ENCODE assay signal across 7 mouse cellular contexts in the genomic region with DNA sequence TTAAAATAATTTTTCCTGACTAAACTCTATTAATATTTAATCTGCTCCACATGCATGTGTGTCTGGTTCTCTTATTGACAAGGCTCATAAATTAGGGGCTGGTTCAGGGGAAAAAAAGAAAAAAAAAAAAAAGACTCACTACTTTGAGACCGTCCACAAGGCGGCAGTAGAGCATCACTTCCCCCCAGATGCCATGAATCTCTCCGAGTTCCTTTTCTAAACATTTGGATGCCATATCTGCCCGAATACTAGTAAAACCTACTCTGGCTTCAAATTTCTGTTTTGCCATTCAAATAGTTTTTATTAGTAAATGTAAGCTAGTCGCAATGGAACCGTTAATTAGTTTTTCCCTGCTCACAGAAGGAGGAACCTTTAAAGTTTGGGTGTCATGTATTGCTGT.
A peak's percentile ranks its signal among the peaks of the same experiment; 100 is the strongest.
DNase-seq lines count a peak whose midpoint lies in the region; ATAC-seq and TF ChIP-seq lines count a peak whose summit lies in the region.

No protein-coding gene starts in this region.

- H3K27ac ChIP-seq in cerebellum, adult 2 months (ENCODE audit: insufficient read depth, low read length): no peak overlapping the region
- no peak overlapping the region for H3K27ac ChIP-seq in heart, embryonic 16.5 days (ENCODE audit: low read length)

- H3K36me3 ChIP-seq in heart, embryonic 16.5 days (ENCODE audit: control insufficient read depth, insufficient read depth): no peaks in the 10 kb centered on the region

- WGBS in cerebellum, adult 2 months: 7% methylated on average over 6 of the region's 6 CpGs
- WGBS in heart, embryonic 16.5 days: 5% methylated on average over 6 of the region's 6 CpGs

- no peaks in the 10 kb centered on the region for H3K4me1 ChIP-seq in cerebellum, adult 2 months (ENCODE audit: control insufficient read depth, insufficient read depth, low read length)
- H3K4me1 ChIP-seq in heart, embryonic 16.5 days (ENCODE audit: control insufficient read depth, insufficient read depth, low read length): no peaks in the 10 kb centered on the region

- H3K9me3 ChIP-seq in heart, embryonic 16.5 days (replicated peaks; ENCODE audit: control insufficient read depth, low read length): no peaks in the 10 kb centered on the region

- peak overlapping the region; percentile 37; the same call in 1 of the 2 replicates for H3K4me2 ChIP-seq in heart, embryonic 16.5 days (ENCODE audit: low read depth, low read length)

- ATAC-seq in heart, embryonic 16.5 days (replicated peaks; ENCODE audit: extremely low read depth, insufficient read depth, low FRiP score): no peak

- no peaks in the 10 kb centered on the region; the same call in 1 of the 2 replicates for H3K27me3 ChIP-seq in cerebellum, adult 2 months (ENCODE audit: control insufficient read depth, insufficient read depth, low read length)
- H3K27me3 ChIP-seq in heart, embryonic 16.5 days (ENCODE audit: control insufficient read depth, insufficient read depth, low read length): no peaks in the 10 kb centered on the region

- TF ChIP-seq POLR2A in cerebellum, adult 2 months (IDR thresholded peaks at IDR 0.05; ENCODE audit: borderline replicate concordance, insufficient read depth, low read length): no peak

- intact Hi-C loops in left cerebral cortex, postnatal 14 days (cut with DNase I): loop anchor here (2.0 to 10.0 kb wide), 6 partner anchors 390 to 1076 kb away; a partner anchor contains a TSS

- TF ChIP-seq CTCF in cerebellum, adult 2 months (IDR thresholded peaks at IDR 0.05; ENCODE audit: borderline replicate concordance, insufficient read depth, low read depth, low read length): peak; percentile 65; the same call in 1 of the 2 replicates

- no peak overlapping the region for H3K9ac ChIP-seq in heart, embryonic 16.5 days (ENCODE audit: low read length)

- no peak overlapping the region for H3K4me3 ChIP-seq in cerebellum, adult 2 months (replicated peaks; ENCODE audit: insufficient read depth, low read depth, low read length)
- no peak overlapping the region; the same call in 1 of the 2 replicates for H3K4me3 ChIP-seq in heart, embryonic 16.5 days (ENCODE audit: low read length)

- peak; percentile 25 for DNase-seq in left cerebral cortex, adult 11 months (ENCODE audit: low spot score)
- no peak for DNase-seq in left cerebral cortex, adult 8-10 months (ENCODE audit: low spot score in 2 of 2)
- DNase-seq in Muller cell, postnatal 12 days (ENCODE audit: inconsistent ontology term): peak; percentile 51
- DNase-seq in cerebellum, adult 2 months: peak; percentile 19
- DNase-seq in left cerebral cortex, postnatal 14 days (ENCODE audit: low spot score in 2 of 2): peak; percentile 54 to 73
- DNase-seq in retina, embryonic 14.5 days (ENCODE audit: low spot score): peak; percentile 84

Comparison
In these comparisons a context has a peak if more than half of its experiments do, and no peak if none do; other contexts are left out.
1. DNase-seq: peak in left cerebral cortex, adult 11 months (single experiment), Muller cell, postnatal 12 days (single experiment), cerebellum, adult 2 months (2 of 2), left cerebral cortex, postnatal 14 days (2 of 2) and retina, embryonic 14.5 days (single experiment); none in left cerebral cortex, adult 8-10 months (0 of 2).